Mouse (Mus musculus) CD8-positive naive resting alpha-beta T cell, adult 57 days (primary cell): ENCODE data around the gene Brd2. TPM values are rescaled to one million over a fixed set of nuclear protein-coding genes. Genes with fewer than 3 reads are reported as not detected.

Experiments used
- total RNA-seq: library from RNA; stranded (reverse); gene quantifications from one replicate; pipeline ENCODE4 v1.2.4, GENCODE M21; 2023

Gene Brd2
- 368 TPM for total RNA-seq

GRCm38 (mm10) chr17:34122188-34122984 lies at the start of gene Brd2:
TSS of gene Brd2 (minus strand) at chr17:34122634.

DNA sequence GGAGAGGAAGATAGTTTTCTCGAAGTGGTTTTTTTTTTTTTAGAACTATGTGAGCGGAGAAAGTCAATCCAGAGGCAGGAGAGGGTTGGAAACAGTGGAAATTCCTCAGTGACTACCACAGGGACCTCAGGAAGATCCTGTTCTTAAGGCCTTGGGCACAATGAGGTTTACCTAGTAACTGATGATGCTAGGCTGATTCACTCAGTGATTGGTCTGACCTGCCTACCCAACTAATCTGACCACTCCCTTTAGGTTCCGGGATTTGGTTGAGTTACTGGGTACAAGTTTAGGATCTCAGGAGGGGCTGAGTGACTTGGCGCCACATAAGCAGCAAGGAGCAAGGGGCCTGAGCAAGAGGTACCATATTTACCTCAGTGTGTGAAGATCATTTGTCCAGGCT lies 30.5 kb upstream of the Brd2 start, which contains the start of gene H2-DMb1:
Gene H2-DMb1, plus strand, starts transcription at position 150 of the 400 bp plus-strand sequence.

GRCm38 (mm10) chr17:34143033-34143432 lies 20.6 kb upstream of the Brd2 start, which contains the start of gene H2-DMb2:
TSS of gene H2-DMb2 (plus strand) at chr17:34143307.

DNA sequence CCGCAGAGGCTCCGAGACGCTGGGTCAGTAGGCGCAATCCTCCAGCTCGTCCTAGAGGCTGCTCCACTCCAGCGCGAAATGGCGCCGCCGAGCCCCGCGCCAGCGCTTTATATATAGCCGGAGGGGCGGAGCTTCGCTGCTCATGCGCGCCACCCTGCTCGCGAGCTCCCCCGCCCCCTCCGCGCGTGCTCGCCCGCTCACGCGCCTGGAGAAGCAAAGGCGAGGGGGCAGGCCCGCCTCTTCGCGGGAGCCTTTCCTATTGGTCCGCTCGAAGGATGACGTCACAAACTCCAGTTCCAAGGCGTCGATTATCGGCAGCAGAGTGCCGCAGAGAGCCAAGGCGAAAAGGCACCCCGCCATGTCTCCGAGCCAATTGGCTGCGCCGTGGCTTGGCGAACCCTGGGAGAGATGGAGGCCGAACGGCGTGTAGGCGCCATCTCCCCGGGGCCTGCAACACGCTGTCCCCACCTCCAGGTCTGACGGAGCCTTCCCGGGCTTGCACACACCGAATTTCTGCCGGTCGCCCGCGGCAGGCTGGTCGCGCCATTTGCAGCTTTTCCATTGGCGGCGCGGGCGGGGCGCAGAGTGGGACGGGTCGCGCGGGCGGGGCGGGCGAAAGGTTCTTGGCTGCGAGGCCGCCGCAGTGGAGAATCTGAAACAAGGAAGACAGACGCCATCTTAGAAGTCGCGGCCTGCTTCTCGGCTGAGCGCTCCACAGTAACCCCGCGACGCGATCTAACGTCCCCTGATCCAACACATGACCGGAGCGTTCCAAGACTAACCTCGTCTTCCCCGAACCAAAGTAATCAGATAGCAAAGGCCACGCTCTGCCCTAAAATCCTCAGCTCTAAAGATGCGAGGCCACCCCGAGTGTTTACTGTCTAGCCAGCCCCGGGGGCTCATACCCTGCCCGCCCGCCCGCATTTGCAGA lies 2.9 kb downstream of the Brd2 start, which contains the start of gene H2-DMa:
Gene H2-DMa, plus strand, starts transcription at position 293 of the 931 bp plus-strand sequence.

DNA sequence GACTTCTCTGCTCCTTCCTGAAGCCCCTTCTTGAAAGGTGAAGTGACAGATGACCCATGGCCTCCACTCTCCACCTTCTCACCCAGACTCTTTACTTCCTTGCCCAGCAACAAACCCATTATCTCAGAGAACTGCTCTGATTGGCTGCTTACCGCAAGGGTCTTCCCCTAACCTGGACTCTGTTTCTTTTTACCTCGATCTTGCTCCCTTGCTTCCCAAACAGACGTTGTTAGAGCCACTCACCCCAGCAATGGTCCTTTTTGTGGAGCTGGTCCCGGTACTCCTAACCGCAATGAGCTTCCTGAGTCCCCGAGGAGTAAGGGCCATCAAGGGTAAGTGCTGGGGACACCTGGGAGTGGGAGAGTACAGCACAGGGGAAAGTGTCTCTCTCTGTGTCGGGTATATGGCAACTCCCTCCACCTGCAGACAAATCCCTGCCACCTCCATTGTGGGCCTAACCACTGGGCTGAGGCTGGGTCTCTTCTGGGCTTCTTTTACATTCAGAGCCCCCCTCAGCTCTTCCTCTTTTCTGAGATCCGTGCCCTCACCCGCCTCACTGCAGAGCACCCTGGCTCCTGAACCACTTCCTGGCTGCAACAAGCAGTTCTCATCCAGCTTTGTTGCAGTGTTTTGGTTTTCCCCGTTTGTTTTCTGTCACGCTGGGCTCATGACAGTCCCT lies 30.1 kb downstream of the Brd2 start, which contains the start of gene H2-Oa:
Gene H2-Oa, plus strand, starts transcription at position 144 of the 679 bp plus-strand sequence.

Other genes with a start within 250 kb of the Brd2 start
- not detected for gene Gm7029, start 248.8 kb downstream of the Brd2 start, total RNA-seq
- gene Kifc1, start 232.0 kb downstream of the Brd2 start, total RNA-seq = 5.4 TPM
- gene Platr17, start 217.5 kb downstream of the Brd2 start, total RNA-seq = 1.1 TPM
- gene Daxx, start 213.2 kb downstream of the Brd2 start, total RNA-seq = 60.9 TPM
- 363 TPM for gene Tapbp, start 206.7 kb downstream of the Brd2 start, total RNA-seq
- 29.5 TPM for gene Zbtb22, start 206.7 kb downstream of the Brd2 start, total RNA-seq
- gene Rgl2, start 193.1 kb downstream of the Brd2 start, total RNA-seq = 159 TPM
- 61.3 TPM for gene Pfdn6, start 182.3 kb downstream of the Brd2 start, total RNA-seq
- 67.7 TPM for gene Wdr46, start 182.0 kb downstream of the Brd2 start, total RNA-seq
- 16.0 TPM for gene B3galt4, start 171.1 kb downstream of the Brd2 start, total RNA-seq
- 58.6 TPM for gene Vps52, start 166.8 kb downstream of the Brd2 start, total RNA-seq
- 2,292 TPM for gene Rps18, start 166.6 kb downstream of the Brd2 start, total RNA-seq
- 4,625 TPM for gene H2-K1, start 122.3 kb downstream of the Brd2 start, total RNA-seq
- 32.6 TPM for gene Ring1, start 98.0 kb downstream of the Brd2 start, total RNA-seq
- 140 TPM for gene H2-Ke6, start 94.6 kb downstream of the Brd2 start, total RNA-seq
- 91.6 TPM for gene Slc39a7, start 91.0 kb downstream of the Brd2 start, total RNA-seq
- gene Rxrb, start 90.8 kb downstream of the Brd2 start, total RNA-seq = 103 TPM
- 21.9 TPM for gene Col11a2, start 83.2 kb downstream of the Brd2 start, total RNA-seq
- gene H2-Oa, start 30.3 kb downstream of the Brd2 start, total RNA-seq = 24.7 TPM
- 62.7 TPM for gene H2-DMa, start 3.1 kb downstream of the Brd2 start, total RNA-seq
- gene H2-DMb2, start 20.7 kb upstream of the Brd2 start, total RNA-seq = 84.9 TPM
- 48.5 TPM for gene H2-DMb1, start 30.4 kb upstream of the Brd2 start, total RNA-seq
- gene Tap1, start 64.9 kb upstream of the Brd2 start, total RNA-seq = 168 TPM
- 152 TPM for gene Psmb9, start 65.1 kb upstream of the Brd2 start, total RNA-seq
- 252 TPM for gene Psmb8, start 75.1 kb upstream of the Brd2 start, total RNA-seq
- 150 TPM for gene Tap2, start 80.9 kb upstream of the Brd2 start, total RNA-seq
- gene H2-Ob, start 116.3 kb upstream of the Brd2 start, total RNA-seq = 104 TPM
- gene H2-Ab1, start 135.1 kb upstream of the Brd2 start, total RNA-seq = 338 TPM
- gene H2-Aa, start 165.2 kb upstream of the Brd2 start, total RNA-seq = 347 TPM
- gene H2-Eb1, start 183.2 kb upstream of the Brd2 start, total RNA-seq = 266 TPM
- gene H2-Eb2, start 203.0 kb upstream of the Brd2 start, total RNA-seq = 3.2 TPM
- gene Btnl2, start 232.2 kb upstream of the Brd2 start, total RNA-seq = 1.2 TPM